Mouse (Mus musculus) ES-Bruce4 (cell line): Measurements from ENCODE around the gene Cacna1d. TPM values are rescaled to one million over a fixed set of nuclear protein-coding genes. Genes with fewer than 3 reads are reported as not detected.

Experiments
- H3K27ac ChIP-seq: 2 replicates; pipeline ENCODE4 v1.5.1; 2012; ENCODE audit warnings: low read length, inconsistent platforms; ENCODE audit not compliant: insufficient read depth
- H3K27me3 ChIP-seq: 2 replicates; pipeline ENCODE4 v1.6.1; 2012; ENCODE audit warnings: mild to moderate bottlenecking, low read length, inconsistent platforms; ENCODE audit not compliant: control insufficient read depth, poor library complexity, insufficient read depth, severe bottlenecking
- H3K36me3 ChIP-seq: 2 replicates; pipeline ENCODE4 v1.6.1; 2012; ENCODE audit warnings: inconsistent platforms, mild to moderate bottlenecking, low read length, moderate library complexity; ENCODE audit not compliant: control insufficient read depth, poor library complexity, insufficient read depth, severe bottlenecking
- H3K4me1 ChIP-seq: one replicate; pipeline ENCODE4 v1.8.1; 2011; ENCODE audit warnings: low read length; ENCODE audit not compliant: control insufficient read depth, insufficient read depth
- H3K4me3 ChIP-seq: 2 replicates; pipeline ENCODE4 v1.5.1; 2011; ENCODE audit warnings: low read depth, mild to moderate bottlenecking, low read length
- H3K9ac ChIP-seq: 2 replicates; pipeline ENCODE4 v1.6.1; 2012; ENCODE audit warnings: low read depth, mild to moderate bottlenecking, inconsistent platforms; ENCODE audit not compliant: poor library complexity, severe bottlenecking
- H3K9me3 ChIP-seq: replicated peaks from 2 replicates; pipeline ENCODE4 v1.6.1; 2012; ENCODE audit warnings: mild to moderate bottlenecking, low read length, inconsistent platforms; ENCODE audit not compliant: control insufficient read depth, poor library complexity, insufficient read depth, severe bottlenecking
- CTCF ChIP-seq: IDR thresholded peaks from one replicate; pipeline ENCODE4 v1.8.1; 2011; ENCODE audit warnings: low read depth, low read length
- EP300 ChIP-seq: IDR thresholded peaks from 2 replicates; pipeline ENCODE4 v1.6.1; 2011; ENCODE audit warnings: low read depth, low read length; ENCODE audit not compliant: insufficient read depth
- POLR2A ChIP-seq: IDR thresholded peaks from one replicate; pipeline ENCODE4 v1.8.1; 2011; ENCODE audit warnings: low read length; ENCODE audit not compliant: insufficient read depth
- polyA plus RNA-seq: library from polyadenylated mRNA; stranded (reverse); fragments of >200 nt; gene quantifications from 2 replicates; pipeline ENCODE4 v1.2.4, GENCODE M21; 2011; ENCODE audit warnings: low read depth; ENCODE audit not compliant: missing spikeins, insufficient read depth, insufficient read length

The Cacna1d gene
- polyA plus RNA-seq, 1 experiment: 0.24 TPM

DNA sequence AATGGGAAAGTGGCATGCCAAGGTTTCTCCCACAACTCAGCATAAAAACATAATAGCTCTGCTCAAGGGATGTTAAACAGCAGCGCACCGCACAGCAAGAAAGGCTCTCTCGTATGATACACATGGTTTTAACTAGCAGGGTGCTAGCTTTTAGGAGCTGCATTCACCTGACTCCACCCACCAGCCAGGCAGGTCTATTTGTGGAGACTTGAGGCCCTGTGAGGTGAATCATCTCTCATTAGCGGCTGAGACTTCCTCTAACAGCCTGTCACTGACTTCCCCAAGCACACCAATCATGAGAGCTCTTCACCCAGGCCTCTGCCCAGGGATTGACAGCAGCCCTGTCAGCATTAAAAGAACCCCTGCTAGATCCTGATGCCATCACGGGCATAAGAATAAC lies 295.0 kb downstream of the Cacna1d start:
- H3K4me1 ChIP-seq: no peaks in the 10 kb centered on the region
- TF ChIP-seq EP300 (no peak), POLR2A (no peak), CTCF (no peak)
- no peaks in the 10 kb centered on the region for H3K36me3 ChIP-seq
- H3K27me3 ChIP-seq: no peaks in the 10 kb centered on the region
- H3K27ac ChIP-seq: no peak overlapping the region
- no peak overlapping the region for H3K9ac ChIP-seq
- no peaks in the 10 kb centered on the region for H3K9me3 ChIP-seq
- no peak overlapping the region for H3K4me3 ChIP-seq

DNA sequence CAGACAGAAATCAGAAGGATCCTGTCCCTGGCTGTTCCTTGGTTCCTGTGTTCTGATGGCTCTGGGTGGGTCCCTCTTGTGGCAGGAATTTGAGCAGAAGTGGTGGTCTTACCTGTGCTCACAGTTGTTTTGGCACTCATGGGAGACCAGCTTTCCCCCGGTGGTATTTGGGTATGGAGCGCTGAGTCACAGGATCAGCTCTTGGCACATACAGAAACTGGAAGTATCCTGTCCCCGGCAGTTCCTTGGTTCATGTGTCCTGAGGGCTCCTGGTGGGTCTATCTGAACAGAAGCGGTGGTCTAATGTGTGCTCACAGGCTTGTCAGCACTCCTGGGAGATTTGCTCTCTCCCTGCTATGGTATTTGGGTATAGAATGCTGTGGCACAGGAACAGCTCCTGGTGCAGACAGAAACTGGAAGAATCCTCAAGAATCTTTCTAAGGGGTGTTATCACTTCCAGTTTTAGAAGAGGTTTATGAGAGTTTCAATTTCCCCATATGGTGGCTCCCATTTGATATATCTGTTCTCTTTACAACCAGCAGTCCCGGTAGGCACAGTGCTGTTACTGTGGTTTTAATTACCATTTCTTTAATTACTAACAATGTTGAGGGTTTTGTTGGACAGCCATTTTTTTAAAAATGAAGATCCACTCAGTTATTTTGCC lies 300.8 kb downstream of the Cacna1d start:
- TF ChIP-seq EP300 (no peak), CTCF (no peak), POLR2A (no peak)

GRCm38 (mm10) chr14:30185616-30186274 lies 305.5 kb downstream of the Cacna1d start:
- no peaks in the 10 kb centered on the region for H3K27me3 ChIP-seq
- no peaks in the 10 kb centered on the region for H3K4me1 ChIP-seq
- H3K4me3 ChIP-seq: no peak overlapping the region
- TF ChIP-seq POLR2A (no peak), EP300 (no peak), CTCF (no peak)
- no peak overlapping the region for H3K9ac ChIP-seq
- H3K9me3 ChIP-seq: no peaks in the 10 kb centered on the region
- no peak overlapping the region for H3K27ac ChIP-seq
- H3K36me3 ChIP-seq: no peaks in the 10 kb centered on the region

More for the DNA sequence above, 300.8 kb downstream of the Cacna1d start:
- Histone ChIP-seq H3K4me1 (no peaks in the 10 kb centered on the region), H3K27ac (no peak overlapping the region), H3K36me3 (no peaks in the 10 kb centered on the region), H3K27me3 (no peaks in the 10 kb centered on the region), H3K4me3 (no peak overlapping the region), H3K9me3 (no peaks in the 10 kb centered on the region), H3K9ac (no peak overlapping the region)

DNA sequence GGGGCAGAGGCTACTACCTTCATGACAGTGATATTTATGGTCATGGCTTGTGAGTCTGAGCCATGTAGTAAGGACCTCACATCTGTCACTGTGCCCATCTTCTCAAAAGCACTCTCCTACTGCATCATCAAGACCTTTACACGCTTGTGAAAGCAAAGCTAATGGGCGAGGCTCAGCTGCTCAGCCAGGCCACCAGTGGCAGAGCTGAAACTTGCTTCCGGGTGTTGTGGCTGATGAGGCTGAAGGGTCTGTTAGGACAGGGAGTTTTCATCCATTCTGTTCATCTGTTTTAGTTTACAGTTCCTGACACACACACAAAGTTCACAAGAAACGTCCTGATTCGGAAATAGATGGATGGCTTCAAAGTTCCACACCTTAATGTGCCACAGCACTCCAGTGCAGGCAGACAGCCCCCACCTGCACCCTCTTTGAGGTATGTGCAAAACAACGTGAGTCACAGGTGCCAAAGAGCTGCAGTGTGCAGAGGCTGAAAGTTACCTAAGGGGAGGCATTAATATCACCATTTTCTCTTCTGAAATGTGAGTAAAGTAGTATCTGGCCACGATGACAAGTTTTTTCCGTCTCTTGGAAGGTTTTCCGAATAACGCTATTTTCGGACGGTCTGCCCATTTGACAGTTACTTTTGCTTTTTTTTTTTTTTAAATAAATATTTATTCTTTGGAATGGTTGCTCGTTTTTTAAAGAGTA lies 306.7 kb downstream of the Cacna1d start:
- Histone ChIP-seq H3K27ac (no peak overlapping the region), H3K4me1 (no peaks in the 10 kb centered on the region), H3K9ac (no peak overlapping the region), H3K9me3 (no peaks in the 10 kb centered on the region), H3K27me3 (no peaks in the 10 kb centered on the region), H3K4me3 (no peak overlapping the region), H3K36me3 (no peaks in the 10 kb centered on the region)
- no peak for TF ChIP-seq POLR2A
- TF ChIP-seq EP300: no peak
- no peak for TF ChIP-seq CTCF

DNA sequence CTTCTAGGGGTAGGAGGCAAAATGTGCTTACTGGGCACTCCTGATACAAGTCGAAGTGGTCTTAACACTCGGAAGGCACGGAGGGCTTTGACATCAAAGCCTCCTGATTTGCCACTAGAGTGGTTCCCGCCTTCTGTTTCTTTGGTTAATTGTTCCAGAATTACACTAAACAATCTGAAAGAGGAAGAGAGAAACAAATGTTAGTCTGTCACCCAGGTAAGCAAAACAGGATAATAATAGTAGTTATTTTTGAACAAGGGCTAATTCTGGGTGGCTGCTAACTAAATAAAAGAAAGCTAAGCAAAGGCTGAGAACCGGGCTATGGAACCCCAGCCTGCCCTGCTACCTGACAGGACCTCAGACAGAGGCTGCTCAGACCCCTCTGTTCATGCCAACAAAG lies 307.2 kb downstream of the Cacna1d start:
- Histone ChIP-seq H3K9ac (no peak overlapping the region), H3K4me1 (no peaks in the 10 kb centered on the region), H3K9me3 (no peaks in the 10 kb centered on the region), H3K4me3 (no peak overlapping the region), H3K27me3 (no peaks in the 10 kb centered on the region), H3K36me3 (no peaks in the 10 kb centered on the region), H3K27ac (no peak overlapping the region)
- TF ChIP-seq CTCF: no peak
- no peak for TF ChIP-seq EP300
- TF ChIP-seq POLR2A: no peak
